Mouse (Mus musculus): ENCODE data around the gene Mmp15. TPM values are rescaled to one million over a fixed set of nuclear protein-coding genes. Genes with fewer than 3 reads are reported as not detected.

The Mmp15 gene
- total RNA-seq, 2 experiments from 2014 or later: 16.7 to 21.0 TPM

DNA sequence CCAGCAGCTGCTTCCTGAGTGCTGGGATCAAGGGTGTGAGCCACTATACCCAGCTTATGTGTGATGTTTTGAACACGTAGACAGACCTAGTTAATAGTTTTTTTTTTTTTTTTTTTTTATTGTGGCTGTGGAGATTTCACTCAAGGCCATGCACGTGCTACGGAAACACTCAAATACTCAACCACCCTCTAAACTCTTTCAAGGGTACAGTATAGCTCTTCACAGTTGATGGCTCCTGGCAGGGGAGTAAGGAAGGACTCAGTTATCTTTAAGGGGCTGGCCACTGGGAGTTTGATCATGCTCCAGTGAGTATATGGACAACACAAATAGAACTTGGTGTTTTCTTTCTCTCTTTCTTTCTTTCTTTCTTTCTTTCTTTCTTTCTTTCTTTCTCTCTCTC is 32.4 kb downstream of the Mmp15 start:
- DNase-seq (ENCODE audit: extremely low spot score in 1 of 2, low spot score in 2 of 2): no peak
- intact Hi-C loops (cut with DNase I): no loop called here
- no peak for TF ChIP-seq CTCF (IDR thresholded peaks at IDR 0.05)
- Histone ChIP-seq H3K4me3 (no peak overlapping the region), H3K27ac (no peak overlapping the region)

DNA sequence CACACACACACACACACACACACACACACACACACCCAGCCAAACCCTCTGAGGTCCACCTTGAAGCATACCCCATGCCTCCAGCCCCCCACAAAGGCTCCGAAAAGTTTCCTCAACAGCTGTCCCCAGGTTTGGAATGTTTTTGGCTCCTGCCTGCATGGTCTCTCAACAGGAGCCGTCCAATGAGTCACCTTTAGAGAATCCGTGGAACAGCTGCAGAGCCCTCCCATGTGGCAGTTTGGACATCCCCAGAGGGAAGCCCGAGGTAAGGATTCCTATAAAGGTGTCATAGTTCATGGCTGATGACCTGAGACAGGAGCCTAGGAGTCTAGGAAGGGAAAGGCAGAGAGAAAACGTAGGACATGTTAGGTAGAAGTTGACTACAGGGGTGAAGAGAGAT is 34.0 kb downstream of the Mmp15 start:
- DNase-seq (ENCODE audit: extremely low spot score in 1 of 2, low spot score in 2 of 2): no peak
- Histone ChIP-seq H3K27ac (no peak overlapping the region), H3K4me3 (no peak overlapping the region)
- TF ChIP-seq CTCF (IDR thresholded peaks at IDR 0.05): no peak
- intact Hi-C loops (cut with DNase I): no loop called here

DNA sequence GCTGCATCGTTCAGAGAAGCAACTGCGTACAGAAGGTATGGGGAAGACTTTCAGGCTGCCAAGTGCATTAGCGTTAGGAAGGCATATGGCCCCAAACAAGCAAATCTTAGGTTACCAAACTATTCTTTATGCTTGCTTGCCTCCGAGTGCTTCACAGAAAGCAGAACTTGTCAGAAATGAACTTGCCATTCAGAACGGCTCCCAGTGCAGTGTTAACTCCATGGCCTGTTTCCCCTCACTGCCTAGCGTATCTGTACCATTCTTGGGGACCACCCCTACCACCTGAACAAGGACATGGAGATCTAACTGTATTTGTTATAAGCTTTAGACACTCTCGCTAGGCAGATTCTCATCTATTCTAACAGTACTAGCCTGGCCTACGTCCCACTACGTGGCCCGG is 35.2 kb downstream of the Mmp15 start:
- TF ChIP-seq CTCF (IDR thresholded peaks at IDR 0.05): no peak
- no peak overlapping the region for H3K27ac ChIP-seq
- no peak for DNase-seq (ENCODE audit: extremely low spot score in 1 of 2, low spot score in 2 of 2)
- intact Hi-C loops (cut with DNase I): no loop called here
- H3K4me3 ChIP-seq: no peak overlapping the region

DNA sequence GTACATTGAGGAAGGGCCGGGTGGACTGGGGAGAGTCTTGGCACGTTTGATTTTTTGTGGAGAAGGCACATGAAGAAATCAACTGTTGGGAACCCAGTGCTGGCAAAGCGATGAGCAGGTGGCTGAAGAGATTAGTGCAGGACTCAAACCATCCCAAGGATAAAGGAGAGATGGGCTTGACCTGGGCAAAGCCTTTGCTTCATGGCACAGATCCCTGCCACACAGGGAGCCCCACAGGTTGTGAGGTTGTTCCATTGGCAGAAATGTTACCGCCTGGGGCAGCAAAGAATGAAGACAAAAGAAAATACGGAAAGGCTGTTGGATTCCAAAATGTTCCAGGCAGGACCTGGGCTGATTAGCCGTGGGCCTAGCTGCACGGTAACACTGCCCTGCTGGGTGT is 35.9 kb downstream of the Mmp15 start:
- DNase-seq (ENCODE audit: extremely low spot score in 1 of 2, low spot score in 2 of 2): no peak
- Histone ChIP-seq H3K27ac (no peak overlapping the region), H3K4me3 (no peak overlapping the region)
- no peak for TF ChIP-seq CTCF (IDR thresholded peaks at IDR 0.05)
- intact Hi-C loops (cut with DNase I): no loop called here

DNA sequence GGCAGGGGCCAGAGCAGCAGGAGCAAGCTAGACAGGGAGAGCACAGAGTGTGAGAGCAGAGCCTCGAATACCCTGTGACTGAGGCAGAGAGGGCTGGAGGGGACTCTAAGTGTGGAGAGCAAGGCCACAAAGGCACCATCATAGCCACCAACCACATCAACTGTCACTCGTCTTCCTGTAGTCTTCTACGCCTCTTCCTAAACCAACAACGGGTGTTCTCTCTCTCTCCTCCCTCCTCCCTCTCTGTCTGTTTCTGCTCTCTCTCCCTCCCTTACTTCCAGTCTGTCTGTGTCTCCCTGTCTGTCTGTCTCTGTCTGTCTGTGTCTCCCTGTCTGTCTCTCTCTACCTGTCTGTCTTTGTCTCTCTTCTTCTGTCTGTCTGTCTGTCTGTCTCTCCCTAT is 38.2 kb downstream of the Mmp15 start:
- no peak overlapping the region for H3K4me3 ChIP-seq
- no peak overlapping the region for H3K27ac ChIP-seq
- TF ChIP-seq CTCF (IDR thresholded peaks at IDR 0.05): no peak
- intact Hi-C loops (cut with DNase I): no loop called here
- DNase-seq (ENCODE audit: extremely low spot score in 1 of 2, low spot score in 2 of 2): no peak

DNA sequence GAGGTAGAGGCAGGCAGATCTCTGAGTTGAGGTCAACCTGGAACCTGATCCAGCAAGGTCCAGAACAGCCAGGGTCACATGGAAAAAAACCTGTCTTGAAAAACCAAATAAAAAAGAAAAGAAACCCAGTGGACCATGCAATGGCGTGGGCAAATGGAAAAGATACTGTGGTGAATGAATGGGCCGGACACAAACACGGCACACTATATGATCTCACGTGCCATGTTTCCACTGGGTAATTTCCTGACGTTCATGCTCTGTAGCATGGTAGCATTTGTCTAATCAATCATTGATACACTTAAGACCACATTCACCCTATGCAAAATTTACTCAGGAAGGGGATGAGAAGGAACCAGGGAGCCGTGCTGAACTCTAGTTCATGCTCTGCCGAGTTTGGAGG is 39.0 kb downstream of the Mmp15 start:
- intact Hi-C loops (cut with DNase I): no loop called here
- no peak overlapping the region for H3K4me3 ChIP-seq
- TF ChIP-seq CTCF (IDR thresholded peaks at IDR 0.05): no peak
- H3K27ac ChIP-seq: no peak overlapping the region
- no peak for DNase-seq (ENCODE audit: extremely low spot score in 1 of 2, low spot score in 2 of 2)

DNA sequence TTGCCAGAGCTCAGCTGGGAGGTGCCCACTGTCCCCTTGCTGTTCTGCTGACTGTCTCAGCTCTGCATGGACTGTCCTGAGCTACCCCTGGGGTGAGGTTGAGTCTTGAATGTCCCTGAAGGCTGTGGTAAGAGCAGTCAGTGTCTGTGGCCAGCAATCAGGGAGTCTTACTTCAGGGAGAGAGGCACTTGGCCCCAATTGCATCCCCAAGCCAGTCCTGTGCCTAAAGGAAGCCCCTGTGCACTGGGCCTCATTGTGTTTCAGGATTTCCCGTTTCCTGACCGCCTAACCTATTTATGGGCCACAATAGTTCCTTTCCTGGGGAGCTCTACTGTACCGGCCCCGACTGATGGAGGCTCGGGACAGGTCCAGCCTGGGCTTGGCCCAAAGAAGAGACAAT is 40.5 kb downstream of the Mmp15 start:
- intact Hi-C loops (cut with DNase I): no loop called here
- no peak for DNase-seq (ENCODE audit: extremely low spot score in 1 of 2, low spot score in 2 of 2)
- TF ChIP-seq CTCF (IDR thresholded peaks at IDR 0.05): no peak
- no peak overlapping the region for H3K27ac ChIP-seq
- H3K4me3 ChIP-seq: no peak overlapping the region

DNA sequence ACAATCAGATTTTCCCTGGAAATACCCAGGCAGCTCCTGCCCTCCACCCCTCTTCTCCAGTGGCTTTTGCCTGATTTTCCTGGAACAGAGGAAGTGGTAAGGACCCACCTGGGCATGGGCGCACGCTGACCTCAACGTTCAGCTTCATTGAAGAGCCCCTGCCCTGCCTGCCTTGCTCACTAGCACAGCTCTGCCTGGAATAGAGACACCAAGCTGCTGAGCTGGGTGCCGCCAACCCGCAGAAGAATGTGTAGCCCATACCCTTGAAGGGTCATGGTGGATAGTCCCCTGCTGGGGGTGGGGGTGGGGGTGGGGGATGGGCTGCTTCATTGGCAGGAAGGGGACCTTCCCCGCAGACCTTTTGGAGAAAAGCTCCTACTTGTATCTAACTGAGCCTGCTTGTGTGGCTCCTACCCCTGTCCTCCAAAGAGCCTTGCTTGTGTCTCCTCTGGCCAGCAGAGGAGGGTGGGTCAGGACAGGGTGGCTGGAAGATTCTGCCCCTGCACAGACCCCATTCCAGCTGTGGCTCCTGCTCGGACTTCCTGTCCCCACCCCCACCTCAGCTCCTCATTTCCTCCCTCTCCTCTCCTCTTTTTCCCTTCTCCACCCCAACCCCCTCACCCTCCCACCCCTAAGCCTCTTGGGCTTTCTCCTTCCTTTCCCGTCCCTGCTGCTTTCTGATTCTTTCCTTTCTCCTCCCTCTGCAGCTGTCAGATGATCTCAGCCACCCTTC is 43.3 kb downstream of the Mmp15 start:
- Histone ChIP-seq H3K27ac (no peak overlapping the region), H3K4me3 (no peak overlapping the region)
- intact Hi-C loops (cut with DNase I): no loop called here
- TF ChIP-seq CTCF (IDR thresholded peaks at IDR 0.05): no peak
- no peak for DNase-seq (ENCODE audit: extremely low spot score in 1 of 2, low spot score in 2 of 2)

DNA sequence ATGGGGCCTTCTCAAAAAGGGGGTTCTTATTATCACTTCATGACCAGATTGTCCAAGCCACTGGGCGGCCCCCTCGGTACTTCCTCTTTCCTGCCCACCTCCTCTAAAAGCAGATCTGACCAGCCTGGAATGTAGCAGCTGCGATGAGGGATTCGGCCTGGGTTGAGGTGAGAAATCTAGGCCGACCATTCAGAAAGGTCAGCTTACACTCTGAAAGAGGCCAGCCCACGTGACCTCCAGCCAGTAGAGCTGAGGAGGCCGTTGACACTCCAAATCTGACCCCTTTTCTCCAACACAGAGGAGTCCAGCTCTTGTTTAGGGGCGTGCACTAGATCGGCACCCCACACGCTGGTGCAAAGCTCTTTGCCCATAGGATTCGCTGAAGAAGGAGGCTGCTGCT is 44.7 kb downstream of the Mmp15 start:
- no peak overlapping the region for H3K27ac ChIP-seq
- intact Hi-C loops (cut with DNase I): no loop called here

DNA sequence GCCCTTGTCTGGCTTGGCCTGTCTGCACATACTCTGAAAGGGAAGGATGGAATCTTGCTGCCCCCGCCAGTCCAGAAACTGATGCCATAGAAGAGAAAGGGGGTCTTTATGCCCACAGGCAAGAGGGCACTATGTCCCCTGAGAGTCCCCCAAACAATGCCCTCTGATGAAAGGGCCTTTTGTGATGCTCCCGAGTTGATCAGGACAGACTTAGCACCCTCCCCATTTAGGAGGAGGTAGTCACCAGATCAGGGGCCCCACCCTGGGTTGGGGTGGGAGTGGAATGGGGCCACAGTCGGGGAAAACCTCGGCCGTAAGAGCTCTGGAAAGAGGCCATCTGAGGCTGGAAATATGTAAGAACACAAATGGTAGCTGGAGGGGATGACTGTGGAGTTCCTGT is 45.1 kb downstream of the Mmp15 start:
- DNase-seq (ENCODE audit: extremely low spot score in 1 of 2, low spot score in 2 of 2): no peak
- Histone ChIP-seq H3K27ac (no peak overlapping the region), H3K4me3 (no peak overlapping the region)
- TF ChIP-seq CTCF (IDR thresholded peaks at IDR 0.05): no peak
- intact Hi-C loops (cut with DNase I): no loop called here

More for the DNA sequence above, 44.7 kb downstream of the Mmp15 start:
- TF ChIP-seq CTCF (IDR thresholded peaks at IDR 0.05): no peak
- DNase-seq (ENCODE audit: extremely low spot score in 1 of 2, low spot score in 2 of 2): no peak
- H3K4me3 ChIP-seq: no peak overlapping the region

DNA sequence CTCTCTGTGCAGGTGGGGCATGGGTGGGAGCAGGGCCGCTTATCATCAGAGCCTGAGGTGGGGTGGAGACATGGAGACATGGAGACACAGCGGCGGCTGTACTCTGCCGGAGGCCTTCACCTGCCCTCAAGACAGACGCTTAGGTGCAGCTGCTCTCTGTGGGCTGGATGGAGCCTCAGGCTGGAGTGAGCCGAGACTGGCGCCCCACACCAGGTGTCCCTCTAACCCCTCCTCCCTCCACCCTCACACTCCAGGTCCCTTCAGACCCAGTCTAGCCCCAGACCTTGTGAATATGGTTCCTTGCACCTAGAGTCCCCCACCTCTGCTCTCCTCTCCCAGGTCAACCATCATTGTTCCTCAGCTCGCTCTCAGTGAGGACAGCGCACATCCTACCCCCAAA is 47.1 kb downstream of the Mmp15 start:
- no peak for TF ChIP-seq CTCF (IDR thresholded peaks at IDR 0.05)
- H3K27ac ChIP-seq: no peak overlapping the region
- DNase-seq (ENCODE audit: extremely low spot score in 1 of 2, low spot score in 2 of 2): no peak
- no peak overlapping the region for H3K4me3 ChIP-seq
- intact Hi-C loops (cut with DNase I): no loop called here

DNA sequence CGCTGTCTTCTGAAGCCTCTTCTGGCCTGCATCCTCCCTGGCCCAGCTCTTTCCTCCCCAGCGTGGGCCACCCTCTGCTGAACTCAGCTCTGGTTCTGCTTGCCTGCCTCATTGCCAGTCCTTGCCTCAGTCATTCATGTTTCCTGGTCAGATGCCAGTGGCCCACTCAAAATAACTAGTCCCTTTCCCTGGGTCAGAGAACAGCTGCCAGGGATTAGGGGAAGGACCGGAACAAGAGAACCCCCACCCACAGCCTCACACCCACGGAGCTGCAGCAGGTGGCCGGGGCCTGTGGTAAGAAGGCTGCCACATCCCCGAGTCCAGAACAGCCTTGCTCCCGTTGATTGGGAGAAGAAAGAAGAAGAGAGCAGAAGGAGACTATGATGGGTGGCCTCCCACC is 49.0 kb downstream of the Mmp15 start:
- no peak overlapping the region for H3K27ac ChIP-seq
- no peak overlapping the region for H3K4me3 ChIP-seq
- TF ChIP-seq CTCF (IDR thresholded peaks at IDR 0.05): no peak
- DNase-seq (ENCODE audit: extremely low spot score in 1 of 2, low spot score in 2 of 2): no peak
- intact Hi-C loops (cut with DNase I): no loop called here

DNA sequence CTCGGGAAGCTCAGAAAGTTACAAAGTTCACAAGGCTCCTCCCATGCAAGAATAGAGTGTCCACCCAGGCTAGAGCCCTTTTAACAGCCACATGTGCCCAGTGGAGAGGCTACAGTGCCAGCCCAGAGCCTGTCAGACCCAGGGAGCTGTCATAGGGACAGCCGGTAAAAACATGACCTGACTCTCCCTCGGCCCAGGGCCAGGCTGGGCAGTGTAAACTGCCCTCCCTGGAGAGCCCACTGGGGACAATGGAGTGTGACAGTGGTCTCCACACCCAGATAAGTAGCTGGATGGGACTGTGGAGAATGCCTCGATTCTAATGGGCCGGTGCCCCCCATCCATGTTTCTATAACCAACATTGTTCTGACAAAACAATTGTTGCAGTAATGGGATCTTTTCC is 57.5 kb downstream of the Mmp15 start:
- Histone ChIP-seq H3K4me3 (no peak overlapping the region), H3K27ac (no peak overlapping the region)
- no peak for TF ChIP-seq CTCF (IDR thresholded peaks at IDR 0.05)
- DNase-seq (ENCODE audit: extremely low spot score in 1 of 2, low spot score in 2 of 2): no peak
- intact Hi-C loops (cut with DNase I): no loop called here
